Mouse (Mus musculus) heart, postnatal 0 days (tissue): Measurements from ENCODE around the gene Inpp5e.

Source experiments
- CTCF ChIP-seq: IDR thresholded peaks from 2 replicates; pipeline ENCODE4 v1.5.1; 2016; ENCODE audit warnings: antibody characterized with exemption, control low read depth, low read depth
- EP300 ChIP-seq: IDR thresholded peaks from 2 replicates; pipeline ENCODE4 v1.6.1; 2016; ENCODE audit warnings: antibody characterized with exemption, low read depth

DNA sequence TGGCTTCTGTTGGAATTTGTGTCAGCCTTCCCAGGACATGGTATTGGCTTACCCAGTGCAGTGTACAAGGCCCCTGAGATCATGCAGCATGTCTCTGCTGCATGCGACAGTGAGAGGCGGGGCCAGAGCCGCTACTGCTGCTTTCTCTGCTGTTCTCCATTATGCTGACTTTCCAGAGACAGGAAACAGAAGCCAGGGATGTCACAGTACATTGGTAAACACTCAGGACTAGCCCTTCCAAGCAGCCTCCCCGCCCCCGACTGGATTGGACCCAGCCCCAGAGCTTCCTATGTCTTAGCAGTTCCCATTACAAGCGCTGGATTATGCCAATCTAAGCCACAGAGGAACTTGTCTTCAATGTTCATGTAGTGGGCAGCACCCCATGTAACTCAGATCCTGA, 60.8 kb downstream of the Inpp5e start:
- TF ChIP-seq CTCF (no peak), EP300 (no peak)
